Comparison of ENCODE assay signal across 28 mouse cellular contexts in genomic region chr1:132570906-132571305, GRCm38 (mm10). TPM values are rescaled to one million over a fixed set of nuclear protein-coding genes. Genes with fewer than 3 reads are reported as not detected.
A peak's percentile ranks its signal among the peaks of the same experiment; 100 is the strongest.
DNase-seq lines count a peak whose midpoint lies in the region; ATAC-seq and TF ChIP-seq lines count a peak whose summit lies in the region.
"Had no signal": no experiment of that assay in that cellular context is flagged by ENCODE, and none has a peak within 500 bp of the region (broad histone marks: within the 10 kb centered on the region; RNA-seq: fewer than 3 reads in every experiment).

No protein-coding gene starts in this region.

- H3K27ac ChIP-seq in cerebellum, adult 2 months (ENCODE audit: insufficient read depth, low read length) = peak overlapping the region; percentile 97
- 0 out of 2 replicates have a peak overlapping the region, but pooled peaks have one; percentile 4 for H3K27ac ChIP-seq in forebrain, embryonic 10.5 days
- H3K27ac ChIP-seq in forebrain, embryonic 12.5 days = no peak overlapping the region
- H3K27ac ChIP-seq in layer of hippocampus, adult 2 months = peak overlapping the region; percentile 55; the same call in 1 of the 2 replicates
- H3K27ac ChIP-seq: embryonic facial prominence, embryonic 13.5 days; kidney, postnatal 0 days; limb, embryonic 12.5 days; liver, embryonic 15.5 days had no signal

- TF ChIP-seq POLR2A in cerebellum, adult 2 months (IDR thresholded peaks at IDR 0.05; ENCODE audit: borderline replicate concordance, insufficient read depth, low read length) = no peak

- DNase-seq in cerebellum, adult 2 months = peak in 1 of 2 experiments; percentile 49
- DNase-seq in cerebellum, adult 9-10 months = no peak
- no peak for DNase-seq in forebrain, embryonic 10.5 days (ENCODE audit: extremely low spot score, low spot score)
- no peak for DNase-seq in layer of hippocampus, adult 2 months (ENCODE audit: low spot score in 2 of 2)
- DNase-seq in layer of hippocampus, postnatal 25 days (ENCODE audit: extremely low spot score in 1 of 2, low spot score in 1 of 2) = no peak
- DNase-seq in embryo, embryonic 9.5 days (ENCODE audit: extremely low spot score) = no peak
- DNase-seq in spleen, postnatal 36 days (ENCODE audit: low spot score in 2 of 2) = no peak
- DNase-seq: adrenal gland, adult 2 months; adrenal gland, postnatal 36 days; gastrocnemius, postnatal 14 days; heart, postnatal 14 days; kidney, adult 8-10 months; layer of hippocampus, adult 9-11 months; lung, embryonic 14.5 days; lung, postnatal 14 days; right cerebral cortex, postnatal 25 days; thymus, postnatal 14 days had no signal

- no peak overlapping the region for H3K4me2 ChIP-seq in forebrain, embryonic 12.5 days
- H3K4me2 ChIP-seq: embryonic facial prominence, embryonic 13.5 days; limb, embryonic 12.5 days; liver, embryonic 15.5 days; lung, embryonic 14.5 days had no signal

- no peaks in the 10 kb centered on the region for H3K27me3 ChIP-seq in cerebellum, adult 2 months (ENCODE audit: control insufficient read depth, insufficient read depth, low read length)
- no peaks in the 10 kb centered on the region; the same call in 1 of the 2 replicates for H3K27me3 ChIP-seq in forebrain, embryonic 10.5 days (ENCODE audit: poor library complexity, severe bottlenecking)
- 0 out of 2 replicates have a peak, but pooled peaks cover 4% of the 10 kb centered on the region for H3K27me3 ChIP-seq in forebrain, embryonic 12.5 days
- H3K27me3 ChIP-seq: embryonic facial prominence, embryonic 13.5 days; limb, embryonic 12.5 days had no signal

- no peak overlapping the region for H3K4me3 ChIP-seq in cerebellum, adult 2 months (replicated peaks; ENCODE audit: insufficient read depth, low read depth, low read length)
- H3K4me3 ChIP-seq in forebrain, embryonic 10.5 days = no peak overlapping the region
- no peak overlapping the region for H3K4me3 ChIP-seq in forebrain, embryonic 12.5 days (replicated peaks)
- no peak overlapping the region for H3K4me3 ChIP-seq in layer of hippocampus, adult 2 months
- H3K4me3 ChIP-seq: embryonic facial prominence, embryonic 13.5 days; erythroblast, embryonic 14.5 days; limb, embryonic 12.5 days; liver, embryonic 15.5 days had no signal

- H3K4me1 ChIP-seq in cerebellum, adult 2 months (ENCODE audit: control insufficient read depth, insufficient read depth, low read length) = peaks cover 67% of the 10 kb centered on the region
- H3K4me1 ChIP-seq in forebrain, embryonic 10.5 days = 0 out of 2 replicates have a peak, but pooled peaks cover 3% of the 10 kb centered on the region
- peaks cover 5% of the 10 kb centered on the region; the same call in 1 of the 2 replicates for H3K4me1 ChIP-seq in forebrain, embryonic 12.5 days
- H3K4me1 ChIP-seq: embryonic facial prominence, embryonic 13.5 days; limb, embryonic 12.5 days; liver, embryonic 15.5 days had no signal

- H3K9me3 ChIP-seq in forebrain, embryonic 10.5 days = no peaks in the 10 kb centered on the region
- H3K9me3 ChIP-seq in forebrain, embryonic 12.5 days = no peaks in the 10 kb centered on the region
- H3K9me3 ChIP-seq: embryonic facial prominence, embryonic 13.5 days; limb, embryonic 12.5 days; liver, embryonic 15.5 days had no signal

- H3K36me3 ChIP-seq in forebrain, embryonic 10.5 days (replicated peaks) = no peaks in the 10 kb centered on the region
- no peaks in the 10 kb centered on the region for H3K36me3 ChIP-seq in forebrain, embryonic 12.5 days (replicated peaks)
- H3K36me3 ChIP-seq: embryonic facial prominence, embryonic 13.5 days; limb, embryonic 12.5 days; liver, embryonic 15.5 days had no signal

- no peak for TF ChIP-seq CTCF in cerebellum, adult 2 months (IDR thresholded peaks at IDR 0.05; ENCODE audit: borderline replicate concordance, insufficient read depth, low read depth, low read length)
- no peak for TF ChIP-seq CTCF in layer of hippocampus, adult 2 months (conservative IDR thresholded peaks at IDR 0.05)

- H3K9ac ChIP-seq in forebrain, embryonic 12.5 days = no peak overlapping the region
- H3K9ac ChIP-seq: embryonic facial prominence, embryonic 13.5 days; limb, embryonic 12.5 days; liver, embryonic 15.5 days; lung, embryonic 14.5 days had no signal

- no peak for ATAC-seq in forebrain, embryonic 12.5 days (ENCODE audit: low FRiP score)
- ATAC-seq: activated CD4-positive, CD25-positive, alpha-beta regulatory T cell, adult 4 months; intestine, embryonic 16.5 days; midbrain, embryonic 16.5 days had no signal

- 38% methylated on average over 8 of the region's 8 CpGs for WGBS in cerebellum, adult 2 months
- WGBS in forebrain, embryonic 10.5 days = 90% methylated on average over 8 of the region's 8 CpGs
- WGBS in forebrain, embryonic 12.5 days = 94% methylated on average over 8 of the region's 8 CpGs

RNA-seq across cellular contexts. Expression of gene Cntn2, which starts 27.9 kb away (rescaled TPM):
- 165 and 168 TPM in 2 replicates for polyA plus RNA-seq in cerebellum, adult 2 months (2012; rRNA removed)
- 2.8 and 5.5 TPM in 2 replicates for polyA plus RNA-seq in forebrain, embryonic 10.5 days (2016; fragmentation: Nextera tagmentation; extraction: Ambion mirVana)
- 37.0 and 37.5 TPM in 2 replicates for polyA plus RNA-seq in forebrain, embryonic 12.5 days (2016; fragmentation: Nextera tagmentation; extraction: Ambion mirVana)
- 10 to 100 TPM; 71.8 to 73.9 TPM for total RNA-seq in layer of hippocampus, adult 2 months (2021)
- total RNA-seq in layer of hippocampus, postnatal 25 days (2021) = 10 to 100 TPM; 69.3 to 69.6 TPM
- total RNA-seq: adrenal gland, adult 2 months; adrenal gland, postnatal 36 days; granulocyte monocyte progenitor cell, adult 5-6 weeks had no signal
- polyA plus RNA-seq: activated CD4-positive, CD25-positive, alpha-beta regulatory T cell, adult 4 months; C2C12 had no signal
